Mouse (Mus musculus) bone marrow, adult 2 months (tissue): ENCODE measurements at regions not wholly inside any gene's neighbourhood (a gene's known extent, or its start where the extent isn't known, plus 50 kb on each side); places are given as distances from the start of the nearest gene placed in this dataset.

Experiments
- H3K27ac ChIP-seq: fragments of 200-500 bp; 2 replicates; pipeline ENCODE4 v1.5.1; 2012; ENCODE audit warnings: low read depth, mild to moderate bottlenecking, control low read depth, inconsistent platforms, low read length; ENCODE audit not compliant: control insufficient read depth, poor library complexity, insufficient read depth
- H3K4me1 ChIP-seq: fragments of 200-500 bp; 2 replicates; pipeline ENCODE4 v1.6.1; 2011; ENCODE audit warnings: low read length; ENCODE audit not compliant: control insufficient read depth, insufficient read depth
- H3K4me3 ChIP-seq: fragments of 200-500 bp; replicated peaks from 2 replicates; pipeline ENCODE3; 2011; ENCODE audit warnings: mild to moderate bottlenecking, low read depth, low read length, control low read depth; ENCODE audit not compliant: control insufficient read depth
- CTCF ChIP-seq: fragments of 200-500 bp; IDR thresholded peaks from 2 replicates; pipeline ENCODE4 v1.5.1; 2011; ENCODE audit warnings: low read length, control low read depth; ENCODE audit not compliant: control insufficient read depth, insufficient read depth
- POLR2A ChIP-seq: fragments of 200-500 bp; IDR thresholded peaks from 2 replicates; pipeline ENCODE4 v1.6.1; 2011; ENCODE audit warnings: low read depth, mild to moderate bottlenecking, control low read depth, low read length, borderline replicate concordance; ENCODE audit not compliant: control insufficient read depth
- WGBS: fragments of 180-500 bp; shearing (Covaris S2); methylation state at CpG from one replicate; pipeline ENCODE4 v1.1.7; 2018; 5-methylcytosine and 5-hydroxymethylcytosine counted together

DNA sequence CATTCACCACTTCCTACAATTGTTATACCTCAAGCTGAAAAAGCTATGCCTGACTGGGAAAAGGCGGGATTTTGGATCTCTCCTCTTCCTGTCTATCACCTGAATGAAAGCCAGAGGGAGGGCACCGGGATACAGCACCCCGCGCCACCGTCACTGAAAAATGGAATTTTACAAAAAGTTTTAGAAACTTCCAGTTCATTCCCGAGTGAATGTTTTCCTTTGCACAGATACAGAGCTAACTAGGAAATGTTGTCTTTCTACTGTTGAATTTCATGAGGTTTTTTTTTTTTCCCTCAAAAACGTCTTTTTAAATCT is 194.6 kb downstream of the Gm13691 start:
- WGBS, result 82% methylated on average over 7 of the region's 7 CpGs
- TF ChIP-seq CTCF, result no peak
- no peak for TF ChIP-seq POLR2A
- no peak overlapping the region for H3K4me3 ChIP-seq
- H3K4me1 ChIP-seq, result no peaks in the 10 kb centered on the region
- no peak overlapping the region for H3K27ac ChIP-seq

DNA sequence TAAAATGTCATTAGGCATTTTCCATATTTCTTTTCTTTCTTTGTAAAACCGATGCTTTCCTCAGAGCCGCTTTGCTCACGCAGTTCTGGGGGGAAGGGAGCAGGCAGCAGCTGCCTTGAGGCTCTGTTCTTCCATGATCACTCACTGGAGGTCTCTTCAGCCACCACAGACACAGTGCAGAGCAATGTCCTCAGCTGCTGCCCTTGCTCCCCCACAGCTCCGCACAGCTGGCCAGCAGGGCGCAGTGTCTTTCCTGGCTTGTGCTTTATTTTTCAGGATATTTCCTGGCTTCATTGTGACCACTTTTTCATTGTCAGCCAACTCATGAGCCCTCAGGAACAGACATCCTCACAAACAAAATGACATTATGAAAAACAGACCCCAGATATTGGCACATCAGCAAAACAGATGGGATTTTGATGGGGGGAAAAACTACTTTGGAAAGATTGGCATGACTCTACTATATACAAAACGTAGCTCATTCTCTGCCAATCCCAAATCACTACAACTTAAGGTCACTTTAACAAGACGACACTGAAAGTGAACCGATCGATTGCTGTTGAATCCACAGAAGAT is 195.9 kb downstream of the Gm13691 start:
- no peak for TF ChIP-seq CTCF
- TF ChIP-seq POLR2A, result no peak

DNA sequence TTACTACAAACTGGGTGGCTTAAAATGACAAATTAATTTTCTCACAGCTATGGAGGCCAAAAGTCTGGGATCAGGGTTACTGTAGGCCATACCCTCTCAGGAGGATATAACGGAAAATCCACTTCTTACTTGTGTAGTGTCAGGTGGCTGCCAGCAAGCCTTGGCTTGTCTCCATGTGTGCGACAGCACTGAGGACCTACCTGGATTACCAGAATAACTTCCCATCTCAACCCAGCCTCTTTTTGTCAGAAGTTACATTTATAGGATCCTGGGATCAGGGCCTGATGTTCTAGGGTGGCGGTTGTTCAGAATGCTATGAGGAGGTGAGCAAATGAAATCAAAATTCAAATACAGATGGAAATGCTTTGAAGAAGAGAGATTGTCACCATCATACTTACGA is 197.1 kb downstream of the Gm13691 start:
- Histone ChIP-seq H3K4me3 (no peak overlapping the region), H3K27ac (no peak overlapping the region), H3K4me1 (no peaks in the 10 kb centered on the region)
- WGBS, result 89% methylated on average over 4 of the region's 4 CpGs
- TF ChIP-seq CTCF (no peak), POLR2A (no peak)

More for the DNA sequence above, 195.9 kb downstream of the Gm13691 start:
- no peaks in the 10 kb centered on the region for H3K4me1 ChIP-seq
- H3K27ac ChIP-seq, result no peak overlapping the region
- WGBS, result 69% methylated on average over 9 of the region's 9 CpGs
- H3K4me3 ChIP-seq, result no peak overlapping the region

DNA sequence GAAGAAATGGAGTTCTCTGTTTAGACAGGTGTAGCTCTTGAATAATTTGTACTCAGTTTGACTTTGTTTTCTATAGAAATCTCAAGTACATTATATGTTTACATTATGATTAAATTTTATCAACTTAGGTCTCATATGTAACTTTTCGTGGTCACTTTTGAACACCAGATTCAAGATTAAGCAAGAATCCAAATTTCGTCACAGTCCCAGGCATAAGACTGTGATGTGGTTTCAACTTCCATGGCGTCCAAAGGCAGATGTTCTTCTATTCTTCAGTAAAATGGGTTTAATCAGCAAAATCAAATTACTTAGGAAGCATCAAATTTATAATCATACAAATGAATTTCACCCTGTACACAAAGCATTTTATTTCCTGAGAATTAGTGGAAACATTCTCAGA is 198.9 kb downstream of the Gm13691 start:
- 38% methylated on average over 3 of the region's 3 CpGs for WGBS
- Histone ChIP-seq H3K4me1 (no peaks in the 10 kb centered on the region), H3K4me3 (no peak overlapping the region), H3K27ac (no peak overlapping the region)
- TF ChIP-seq POLR2A (no peak), CTCF (no peak)

DNA sequence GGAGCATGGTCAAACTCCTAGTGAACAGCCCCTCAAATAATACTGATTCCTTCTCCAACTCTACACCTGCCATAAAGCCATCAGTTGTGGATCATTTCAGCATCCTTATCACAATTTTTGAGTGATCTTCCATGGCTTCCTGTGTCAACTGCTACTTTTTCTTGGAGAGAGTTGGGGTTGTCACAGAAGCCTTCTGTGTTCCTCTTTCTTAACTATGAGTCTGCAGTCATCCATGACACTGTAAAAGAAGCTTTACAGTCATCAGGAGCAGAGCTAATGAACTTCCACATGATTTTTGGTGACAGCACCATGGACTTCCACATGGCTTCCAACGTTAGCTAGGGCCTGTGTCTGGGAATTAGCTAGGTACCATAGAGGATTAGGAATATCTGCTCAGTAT is 208.1 kb downstream of the Calcrl start:
- Histone ChIP-seq H3K27ac (no peak overlapping the region), H3K4me3 (no peak overlapping the region), H3K4me1 (no peaks in the 10 kb centered on the region)
- 37% methylated on average over 1 of the region's 1 CpGs for WGBS
- TF ChIP-seq POLR2A (no peak), CTCF (no peak)

DNA sequence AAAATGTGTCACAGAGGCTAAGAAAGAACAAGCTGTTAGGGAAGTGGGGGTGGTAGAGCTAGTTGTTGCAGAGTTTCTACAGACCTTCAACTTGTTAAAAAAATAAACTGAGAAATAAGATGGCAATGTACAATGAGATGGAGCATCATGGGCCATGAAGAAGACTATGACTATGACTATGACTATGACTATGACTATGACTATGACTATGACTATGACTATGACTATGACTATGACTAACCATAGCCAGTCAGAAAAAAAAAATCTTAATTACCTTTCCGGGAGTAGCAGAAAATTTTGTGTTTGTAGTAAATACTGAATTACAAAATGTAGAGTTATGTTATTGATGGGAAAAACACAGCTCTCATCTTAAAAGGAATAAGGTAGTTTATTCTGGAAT is 203.2 kb downstream of the Calcrl start:
- H3K4me3 ChIP-seq, result no peak overlapping the region
- WGBS, result 86% methylated on average over 1 of the region's 1 CpGs
- H3K4me1 ChIP-seq, result no peaks in the 10 kb centered on the region
- TF ChIP-seq CTCF (no peak), POLR2A (no peak)
- no peak overlapping the region for H3K27ac ChIP-seq

DNA sequence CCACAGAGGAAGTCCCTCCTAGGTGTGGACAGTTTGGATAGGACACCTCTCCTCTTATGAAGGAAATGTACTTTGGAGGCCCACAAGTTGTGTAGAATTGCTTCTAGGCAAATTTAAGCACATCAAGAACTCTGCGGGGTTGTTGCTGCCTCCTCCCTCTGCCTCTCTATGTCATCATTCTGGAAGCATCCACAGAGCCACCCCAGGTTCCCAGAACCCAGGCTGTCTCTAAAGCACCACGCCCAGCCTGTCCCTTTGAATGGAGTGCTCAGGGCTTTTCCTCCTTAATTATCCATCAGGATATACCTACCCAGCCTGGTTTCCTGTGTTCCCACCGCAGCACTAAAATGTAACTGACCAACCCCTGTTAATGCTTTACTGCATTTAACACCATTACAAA is 195.4 kb downstream of the Calcrl start:
- Histone ChIP-seq H3K4me1 (no peaks in the 10 kb centered on the region), H3K4me3 (no peak overlapping the region), H3K27ac (no peak overlapping the region)
- WGBS, result 72% methylated on average over 3 of the region's 3 CpGs
- TF ChIP-seq CTCF, result no peak

DNA sequence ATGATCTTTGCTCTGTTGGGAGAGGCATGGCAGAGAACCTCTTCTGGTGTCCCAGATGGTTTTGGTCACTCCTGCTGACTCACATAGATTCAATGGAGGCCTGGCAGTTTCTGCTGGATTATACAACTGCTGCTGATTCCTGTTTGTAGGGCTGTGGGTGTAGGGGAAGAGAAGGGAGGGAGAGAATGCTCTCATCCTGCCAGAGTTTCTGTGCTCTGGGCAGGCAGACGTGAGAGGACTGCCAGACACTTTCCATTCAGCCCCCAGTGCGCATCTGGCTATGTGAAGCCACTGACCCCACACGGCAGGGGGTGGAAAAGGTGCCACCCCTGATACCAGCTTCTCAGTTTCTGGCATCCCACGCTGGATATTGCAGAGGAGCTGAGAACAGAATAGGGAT is 189.6 kb downstream of the Calcrl start:
- no peaks in the 10 kb centered on the region for H3K4me1 ChIP-seq
- H3K27ac ChIP-seq, result no peak overlapping the region
- 82% methylated on average over 4 of the region's 4 CpGs for WGBS
- no peak overlapping the region for H3K4me3 ChIP-seq
- TF ChIP-seq CTCF (no peak), POLR2A (no peak)

DNA sequence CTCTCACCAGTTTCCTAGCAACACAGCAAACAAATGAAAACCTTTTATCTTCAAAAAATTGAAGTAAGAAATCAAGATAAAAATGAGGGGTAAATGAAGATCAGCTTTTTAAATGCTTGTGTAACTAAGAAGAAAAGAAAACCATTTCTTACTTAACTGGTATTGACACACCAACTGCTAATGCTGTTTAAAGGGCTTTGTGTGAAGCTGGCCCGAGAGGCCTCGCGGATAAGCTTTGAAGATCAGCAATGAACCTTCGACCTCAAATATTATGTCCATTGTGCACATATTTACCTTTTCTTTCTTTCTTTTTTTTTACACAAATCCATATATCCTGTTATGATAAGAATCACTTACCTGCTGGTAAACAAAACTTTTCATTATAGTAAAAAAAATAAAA is 184.0 kb downstream of the Calcrl start:
- WGBS, result 82% methylated on average over 4 of the region's 4 CpGs
- TF ChIP-seq CTCF (no peak), POLR2A (no peak)

More for the DNA sequence above, 184.0 kb downstream of the Calcrl start:
- no peak overlapping the region for H3K27ac ChIP-seq
- H3K4me3 ChIP-seq, result no peak overlapping the region
- no peaks in the 10 kb centered on the region for H3K4me1 ChIP-seq
